Mouse (Mus musculus) frontal cortex, postnatal 10 days (tissue): ENCODE results near the gene Simc1.

Experiments
- DNase-seq, 2 experiments: peaks; one replicate each; pipeline ENCODE4 v3.0.0; 2022; ENCODE audit warnings: low spot score in 2 of 2, mixed read lengths in 1 of 2

Gene Simc1

GRCm38 (mm10) chr13:54585831-54586230 is 82.3 kb downstream of the Simc1 start:
- DNase-seq = no peak

GRCm38 (mm10) chr13:54589414-54589995 is 85.9 kb downstream of the Simc1 start:
- DNase-seq = no peak

GRCm38 (mm10) chr13:54589996-54590951 is 86.7 kb downstream of the Simc1 start, which contains the start of the genes Nop16 and Higd2a:
Gene Nop16, minus strand, starts transcription at chr13:54590090.
Gene Higd2a, plus strand, starts transcription at chr13:54590207.
- DNase-seq = peak; percentile 95

- no peak for DNase-seq
Observed at GRCm38 (mm10) chr13:54591776-54592356, 88.3 kb downstream of the Simc1 start.

- no peak for DNase-seq
Observed at GRCm38 (mm10) chr13:54593617-54594016, 90.0 kb downstream of the Simc1 start.

- no peak for DNase-seq
Observed at GRCm38 (mm10) chr13:54596107-54596690, 92.6 kb downstream of the Simc1 start.

- no peak for DNase-seq
Observed at GRCm38 (mm10) chr13:54596870-54597269, 93.3 kb downstream of the Simc1 start.

- no peak for DNase-seq
Observed at GRCm38 (mm10) chr13:54598622-54599143, 95.1 kb downstream of the Simc1 start.
